Mouse (Mus musculus) stomach, postnatal 0 days (tissue): Measurements from ENCODE around the gene Kidins220. TPM values are rescaled to one million over a fixed set of nuclear protein-coding genes. Genes with fewer than 3 reads are reported as not detected.

Experiments used
- ATAC-seq: fragments of 200-750 bp; cut with Nextera tagmentation; 2 replicates; pipeline ENCODE4 v1.8.0; 2017; ENCODE audit not compliant: low FRiP score, low TSS enrichment
- DNase-seq: peaks from one replicate; pipeline ENCODE4 v3.0.0-alpha.2; 2016; ENCODE audit warnings: low spot score
- H3K27ac ChIP-seq: fragments of 300-500 bp; sonication (generic); replicated peaks from 2 replicates; pipeline ENCODE4 v1.5.1; 2014; ENCODE audit warnings: mild to moderate bottlenecking, control low read depth
- H3K27me3 ChIP-seq: fragments of 300-500 bp; sonication (generic); 2 replicates; pipeline ENCODE4 v1.6.1; 2014; ENCODE audit warnings: low read length; ENCODE audit not compliant: control insufficient read depth, insufficient read depth
- H3K36me3 ChIP-seq: fragments of 300-500 bp; sonication (generic); 2 replicates; pipeline ENCODE4 v1.6.1; 2014; ENCODE audit warnings: low read length, mixed read lengths; ENCODE audit not compliant: control insufficient read depth, insufficient read depth
- H3K4me1 ChIP-seq: fragments of 300-500 bp; sonication (generic); replicated peaks from 2 replicates; pipeline ENCODE4 v1.6.1; 2014; ENCODE audit warnings: antibody characterized with exemption; ENCODE audit not compliant: control insufficient read depth, insufficient read depth
- H3K4me2 ChIP-seq: fragments of 300-500 bp; sonication (generic); replicated peaks from 2 replicates; pipeline ENCODE4 v1.6.1; 2014; ENCODE audit warnings: low read depth, mild to moderate bottlenecking, control low read depth, moderate library complexity
- H3K4me3 ChIP-seq: fragments of 300-500 bp; sonication (generic); 2 replicates; pipeline ENCODE4 v1.5.1; 2014; ENCODE audit warnings: low read depth, low read length, control low read depth
- H3K9ac ChIP-seq: fragments of 300-500 bp; sonication (generic); 2 replicates; pipeline ENCODE4 v1.6.1; 2014; ENCODE audit warnings: mild to moderate bottlenecking, low read length, control low read depth, mixed read lengths
- H3K9me3 ChIP-seq: fragments of 300-500 bp; sonication (generic); 2 replicates; pipeline ENCODE4 v1.6.1; 2016; ENCODE audit warnings: low read length; ENCODE audit not compliant: control insufficient read depth
- CTCF ChIP-seq: IDR thresholded peaks from 2 replicates; pipeline ENCODE4 v1.5.1; 2016; ENCODE audit warnings: antibody characterized with exemption, low read depth, mild to moderate bottlenecking, moderate library complexity
- EP300 ChIP-seq: optimal IDR thresholded peaks from 2 replicates; pipeline ENCODE3; 2016; ENCODE audit warnings: antibody characterized with exemption
- WGBS: fragments of 180-500 bp; shearing (Covaris S2); extraction: QIAGEN DNeasy Blood & Tissue Kit; methylation state at CpG from one replicate; pipeline ENCODE4 v1.1.7; 2014; 5-methylcytosine and 5-hydroxymethylcytosine counted together
- polyA plus RNA-seq: library from polyadenylated mRNA; unstranded; fragments of >200 nt; fragmentation: Nextera tagmentation; extraction: Ambion mirVana; gene quantifications from 2 replicates; pipeline ENCODE4 v1.2.1, GENCODE M21; 2015

Gene Kidins220
- polyA plus RNA-seq, 1 experiment from 2014 or later, result 9.1 TPM

GRCm38 (mm10) chr12:25024862-25025545 lies 50.3 kb downstream of the Kidins220 start:
- H3K36me3 ChIP-seq, result no peaks in the 10 kb centered on the region; the same call in 1 of the 2 replicates
- TF ChIP-seq CTCF, result peak; percentile 62
- TF ChIP-seq EP300, result no peak
- H3K4me2 ChIP-seq, result no peak overlapping the region
- WGBS, result 61% methylated on average over 9 of the region's 9 CpGs
- no peak overlapping the region for H3K4me3 ChIP-seq
- H3K27ac ChIP-seq, result no peak overlapping the region
- no peaks in the 10 kb centered on the region for H3K9me3 ChIP-seq
- no peaks in the 10 kb centered on the region for H3K27me3 ChIP-seq
- H3K9ac ChIP-seq, result no peak overlapping the region
- DNase-seq (peak; percentile 36), ATAC-seq (peak; percentile 78; the same call in 1 of the 2 replicates)
- no peaks in the 10 kb centered on the region for H3K4me1 ChIP-seq

- no peak overlapping the region for H3K9ac ChIP-seq
- no peaks in the 10 kb centered on the region for H3K4me1 ChIP-seq
- 81% methylated on average over 7 of the region's 7 CpGs for WGBS
- no peaks in the 10 kb centered on the region for H3K27me3 ChIP-seq
- TF ChIP-seq EP300 (no peak), CTCF (no peak)
- H3K36me3 ChIP-seq, result no peaks in the 10 kb centered on the region
- no peaks in the 10 kb centered on the region for H3K9me3 ChIP-seq
- no peak overlapping the region for H3K4me3 ChIP-seq
- H3K27ac ChIP-seq, result no peak overlapping the region
- ATAC-seq (no peak), DNase-seq (no peak)
- H3K4me2 ChIP-seq, result no peak overlapping the region
Measured at GRCm38 (mm10) chr12:25026308-25026707, 51.6 kb downstream of the Kidins220 start.

GRCm38 (mm10) chr12:25027416-25027815 lies 52.7 kb downstream of the Kidins220 start:
- H3K4me1 ChIP-seq, result no peaks in the 10 kb centered on the region
- 22% methylated on average over 2 of the region's 2 CpGs for WGBS
- H3K27ac ChIP-seq, result no peak overlapping the region
- no peaks in the 10 kb centered on the region for H3K36me3 ChIP-seq
- no peaks in the 10 kb centered on the region for H3K9me3 ChIP-seq
- no peak overlapping the region for H3K4me2 ChIP-seq
- DNase-seq (peak; percentile 59), ATAC-seq (no peak)
- TF ChIP-seq EP300 (no peak), CTCF (peak; percentile 93)
- no peak overlapping the region for H3K4me3 ChIP-seq
- no peaks in the 10 kb centered on the region for H3K27me3 ChIP-seq
- H3K9ac ChIP-seq, result no peak overlapping the region

- WGBS, result 32% methylated on average over 9 of the region's 9 CpGs
- H3K36me3 ChIP-seq, result peaks cover 6% of the 10 kb centered on the region; the same call in 1 of the 2 replicates
- no peaks in the 10 kb centered on the region for H3K9me3 ChIP-seq
- no peak overlapping the region for H3K27ac ChIP-seq
- TF ChIP-seq CTCF, result no peak
- no peak for TF ChIP-seq EP300
- DNase-seq, result no peak
- no peak for ATAC-seq
- H3K9ac ChIP-seq, result no peak overlapping the region
- H3K27me3 ChIP-seq, result no peaks in the 10 kb centered on the region
- no peaks in the 10 kb centered on the region for H3K4me1 ChIP-seq
- H3K4me3 ChIP-seq, result no peak overlapping the region
- H3K4me2 ChIP-seq, result no peak overlapping the region
Measured at GRCm38 (mm10) chr12:25033662-25034337, 59.1 kb downstream of the Kidins220 start.

- H3K4me2 ChIP-seq, result no peak overlapping the region
- no peak; the same call in 1 of the 2 replicates for ATAC-seq
Measured at GRCm38 (mm10) chr12:25034338-25034953, 59.7 kb downstream of the Kidins220 start.

GRCm38 (mm10) chr12:25036024-25036423 lies 61.3 kb downstream of the Kidins220 start:
- ATAC-seq (no peak), DNase-seq (no peak)
- peaks cover 8% of the 10 kb centered on the region; the same call in 1 of the 2 replicates for H3K36me3 ChIP-seq
- H3K27me3 ChIP-seq, result no peaks in the 10 kb centered on the region
- no peak overlapping the region for H3K27ac ChIP-seq
- H3K9ac ChIP-seq, result no peak overlapping the region
- H3K4me2 ChIP-seq, result no peak overlapping the region
- WGBS, result 92% methylated on average over 3 of the region's 3 CpGs
- H3K4me1 ChIP-seq, result no peaks in the 10 kb centered on the region
- TF ChIP-seq EP300 (no peak), CTCF (no peak)
- no peaks in the 10 kb centered on the region for H3K9me3 ChIP-seq
- H3K4me3 ChIP-seq, result no peak overlapping the region

More at GRCm38 (mm10) chr12:25034338-25034953, 59.7 kb downstream of the Kidins220 start:
- Histone ChIP-seq H3K4me3 (no peak overlapping the region), H3K27me3 (no peaks in the 10 kb centered on the region), H3K9me3 (no peaks in the 10 kb centered on the region), H3K27ac (0 out of 2 replicates have a peak overlapping the region, but pooled peaks have one; percentile 35), H3K36me3 (peaks cover 6% of the 10 kb centered on the region; the same call in 1 of the 2 replicates), H3K4me1 (no peaks in the 10 kb centered on the region), H3K9ac (no peak overlapping the region)
- DNase-seq, result no peak
- TF ChIP-seq EP300, result no peak
- no peak for TF ChIP-seq CTCF
- 51% methylated on average over 8 of the region's 8 CpGs for WGBS
